Mouse (Mus musculus) myocyte (in vitro differentiated cells): ENCODE measurements around the gene Cdc42ep1.

Experiments
- CEBPB ChIP-seq: IDR thresholded peaks from 2 replicates; pipeline ENCODE4 v1.6.1; 2011; ENCODE audit warnings: mild to moderate bottlenecking, moderate library complexity; ENCODE audit not compliant: poor library complexity, insufficient read depth, severe bottlenecking
- MAX ChIP-seq: IDR thresholded peaks from one replicate; pipeline ENCODE4 v1.6.1; 2011; ENCODE audit warnings: low read depth, mild to moderate bottlenecking, control low read depth
- MYOG ChIP-seq, 3 experiments: IDR thresholded peaks; one replicate each; pipeline ENCODE4 v1.6.1; 2011; ENCODE audit warnings: control low read depth in 2 of 3, low read depth in 2 of 3, mild to moderate bottlenecking in 2 of 3; ENCODE audit not compliant: insufficient read length in 2 of 3, control insufficient read depth in 1 of 3, insufficient read depth in 1 of 3
- POLR2A ChIP-seq: IDR thresholded peaks from one replicate; pipeline ENCODE4 v1.6.1; 2011; ENCODE audit warnings: low read depth, mild to moderate bottlenecking, control low read depth, moderate library complexity; ENCODE audit not compliant: insufficient read length
- POLR2AphosphoS2 ChIP-seq: IDR thresholded peaks from one replicate; pipeline ENCODE4 v1.6.1; 2011; ENCODE audit warnings: low read depth, control low read depth; ENCODE audit not compliant: insufficient read length
- TCF12 ChIP-seq: IDR thresholded peaks from one replicate; pipeline ENCODE4 v1.6.1; 2011; ENCODE audit warnings: mild to moderate bottlenecking, control low read depth; ENCODE audit not compliant: poor library complexity, insufficient read depth, severe bottlenecking
- TCF3 ChIP-seq: IDR thresholded peaks from one replicate; pipeline ENCODE4 v1.6.1; 2011; ENCODE audit warnings: low read depth, control low read depth; ENCODE audit not compliant: insufficient read length
- USF1 ChIP-seq: IDR thresholded peaks from one replicate; pipeline ENCODE4 v1.6.1; 2011; ENCODE audit warnings: low read depth, mild to moderate bottlenecking, control low read depth, moderate library complexity

DNA sequence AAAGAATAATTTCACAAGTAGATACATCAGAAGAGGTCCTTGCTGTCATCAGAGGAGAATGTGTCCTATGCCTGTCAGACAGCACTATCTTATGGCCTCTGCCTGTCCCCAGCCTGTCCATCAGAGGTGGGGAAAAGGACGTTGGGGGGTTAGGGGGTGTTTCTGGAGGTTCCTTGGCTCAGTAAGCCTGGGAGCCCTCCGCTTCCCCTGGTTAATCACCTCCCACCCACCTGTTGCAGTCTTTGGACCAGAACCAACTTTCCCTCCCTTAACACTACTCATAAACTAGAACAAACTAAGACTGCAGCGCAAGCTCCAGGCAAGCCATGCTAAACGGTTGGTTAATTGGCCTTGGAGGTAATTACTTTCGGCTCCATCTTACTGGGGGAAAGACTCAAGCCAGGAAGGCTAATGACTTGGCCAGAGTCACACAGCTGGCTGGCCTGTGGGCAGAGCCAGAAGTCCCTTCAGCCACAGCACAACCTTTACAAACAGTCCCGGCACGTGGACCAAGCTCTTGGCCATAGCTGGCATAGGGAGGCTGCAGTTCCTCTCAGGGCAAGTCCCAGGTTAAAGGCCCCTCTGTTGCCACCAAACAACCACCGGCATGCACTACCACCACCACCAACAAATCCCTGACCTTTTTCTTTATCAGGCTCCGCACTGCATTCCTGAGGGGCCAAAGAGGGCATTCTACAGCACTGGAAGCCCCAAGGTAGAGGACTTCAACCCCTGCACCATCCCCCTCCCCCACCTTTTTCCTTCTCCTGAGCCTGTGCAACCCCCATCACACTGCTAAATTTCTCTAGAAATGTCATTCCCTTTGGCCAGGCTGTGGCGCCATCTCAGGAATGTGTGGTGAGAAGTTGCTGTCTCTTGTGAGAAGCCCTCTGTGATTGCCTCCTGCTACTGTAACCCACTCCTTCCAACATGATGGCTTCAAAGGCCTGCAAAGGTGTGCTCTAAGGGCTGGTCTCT, 11.4 kb upstream of the Cdc42ep1 start:
- TF ChIP-seq USF1 (no peak), MAX (no peak), POLR2A (no peak), MYOG (IDR thresholded peaks at IDR 0.05; ENCODE audit: control insufficient read depth in 1 of 3, insufficient read depth in 1 of 3, insufficient read length in 2 of 3, low read depth in 2 of 3) (no peak), TCF12 (no peak), POLR2AphosphoS2 (no peak), CEBPB (no peak), TCF3 (no peak)
